Mouse (Mus musculus) testis, adult 2 months (tissue): Measurements from ENCODE around the gene Zfp84.

Experiments
- CTCF ChIP-seq: fragments of 200-500 bp; IDR thresholded peaks from 2 replicates; pipeline ENCODE4 v1.5.1; 2012; ENCODE audit warnings: low read depth, mild to moderate bottlenecking, inconsistent platforms, low read length, moderate library complexity; ENCODE audit not compliant: control insufficient read depth, insufficient read depth, insufficient replicate concordance
- POLR2A ChIP-seq: fragments of 200-500 bp; IDR thresholded peaks from 2 replicates; pipeline ENCODE4 v1.6.1; 2012; ENCODE audit warnings: low read depth, mild to moderate bottlenecking, inconsistent platforms, low read length, moderate library complexity; ENCODE audit not compliant: control insufficient read depth

GRCm38 (mm10) chr7:29760476-29760875, 7.9 kb upstream of the Zfp84 start:
- TF ChIP-seq CTCF (no peak), POLR2A (no peak)
